Comparison of ENCODE assay signal across 8 mouse cellular contexts in the genomic region with DNA sequence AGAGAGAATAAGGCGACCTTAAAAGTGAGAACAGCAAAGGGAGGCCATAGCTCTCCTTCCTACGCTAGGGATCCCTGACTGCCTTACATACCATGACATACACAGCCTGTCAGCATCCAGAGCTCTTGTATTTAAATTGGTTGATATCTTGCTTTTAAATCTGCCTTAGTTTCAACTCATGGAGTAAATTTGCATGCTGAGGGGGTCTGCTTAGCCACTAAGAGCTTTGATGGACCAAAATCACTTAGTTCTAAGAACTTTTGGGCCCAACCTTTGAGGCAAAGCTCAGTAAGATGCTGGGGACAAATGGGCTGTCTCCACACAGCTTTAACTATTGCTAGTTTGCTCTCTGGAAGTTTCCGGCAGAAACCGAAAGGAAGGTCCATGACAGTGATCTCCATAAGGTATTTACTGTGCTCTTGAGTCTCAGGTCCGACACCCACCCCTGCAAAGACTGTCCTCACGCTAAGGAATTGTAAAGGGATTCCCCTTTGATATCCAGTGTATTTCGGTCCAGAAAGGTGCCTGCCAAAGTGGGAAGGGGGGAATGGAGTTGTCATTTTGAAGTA. TPM values are rescaled to one million over a fixed set of nuclear protein-coding genes. Genes with fewer than 3 reads are reported as not detected.
DNase-seq lines count a peak whose midpoint lies in the region; ATAC-seq lines count a peak whose summit lies in the region.

No protein-coding gene starts in this region.

- H3K27ac ChIP-seq in hindbrain, embryonic 10.5 days: peak overlapping the region; percentile 91
- peak overlapping the region; percentile 72 for H3K27ac ChIP-seq in midbrain, embryonic 12.5 days (replicated peaks)

- H3K4me2 ChIP-seq in midbrain, embryonic 12.5 days (replicated peaks): peak overlapping the region; percentile 57

- DNase-seq in MEL-GATA-1-ER (ENCODE audit: extremely low read depth, low read depth): peak; percentile 85
- peak; percentile 43 for DNase-seq in hindbrain, embryonic 10.5 days (ENCODE audit: low spot score)
- no peak for DNase-seq in adrenal gland, adult 18-20 months (ENCODE audit: low spot score in 2 of 2)
- DNase-seq in ovary, postnatal 36 days (ENCODE audit: low spot score): no peak
- no peak for DNase-seq in layer of hippocampus, adult 8-10 months (ENCODE audit: low spot score in 2 of 2)

- peak overlapping the region; percentile 60 for H3K9ac ChIP-seq in midbrain, embryonic 12.5 days (replicated peaks)

- H3K36me3 ChIP-seq in erythroblast, embryonic 14.5 days (ENCODE audit: control insufficient read depth): peaks cover 12% of the 10 kb centered on the region
- H3K36me3 ChIP-seq in hindbrain, embryonic 10.5 days: no peaks in the 10 kb centered on the region
- no peaks in the 10 kb centered on the region for H3K36me3 ChIP-seq in midbrain, embryonic 12.5 days

- H3K4me3 ChIP-seq in erythroblast, embryonic 14.5 days (replicated peaks): peak overlapping the region; percentile 65
- H3K4me3 ChIP-seq in hindbrain, embryonic 10.5 days: peak overlapping the region; percentile 60
- H3K4me3 ChIP-seq in midbrain, embryonic 12.5 days: peak overlapping the region; percentile 47

- no peaks in the 10 kb centered on the region for H3K27me3 ChIP-seq in erythroblast, embryonic 14.5 days (ENCODE audit: control insufficient read depth)
- no peaks in the 10 kb centered on the region for H3K27me3 ChIP-seq in hindbrain, embryonic 10.5 days (ENCODE audit: insufficient read depth, poor library complexity, severe bottlenecking)
- H3K27me3 ChIP-seq in midbrain, embryonic 12.5 days: no peaks in the 10 kb centered on the region

- peaks cover 52% of the 10 kb centered on the region for H3K4me1 ChIP-seq in erythroblast, embryonic 14.5 days (ENCODE audit: control insufficient read depth)
- peaks cover 24% of the 10 kb centered on the region for H3K4me1 ChIP-seq in hindbrain, embryonic 10.5 days (replicated peaks)
- H3K4me1 ChIP-seq in midbrain, embryonic 12.5 days: peaks cover 19% of the 10 kb centered on the region

- ATAC-seq in erythroblast, adult 5-6 weeks (replicated peaks; ENCODE audit: low FRiP score, poor library complexity, severe bottlenecking): no peak
- no peak for ATAC-seq in midbrain, embryonic 12.5 days (ENCODE audit: low FRiP score, low read depth)

- H3K9me3 ChIP-seq in erythroblast, embryonic 14.5 days (ENCODE audit: control insufficient read depth, low read length): no peaks in the 10 kb centered on the region
- no peaks in the 10 kb centered on the region for H3K9me3 ChIP-seq in hindbrain, embryonic 10.5 days
- H3K9me3 ChIP-seq in midbrain, embryonic 12.5 days: no peaks in the 10 kb centered on the region

- 32% methylated on average over 7 of the region's 7 CpGs for WGBS in hindbrain, embryonic 10.5 days
- WGBS in midbrain, embryonic 12.5 days: 30% methylated on average over 7 of the region's 7 CpGs

RNA-seq across cellular contexts. Expression of a gene that starts 1.5 kb away (rescaled TPM):
- polyA plus RNA-seq in erythroblast, embryonic 14.5 days (2012): 9.1 and 33.9 TPM in 2 replicates
- total RNA-seq in erythroblast, adult 5-6 weeks (2015; ENCODE audit: low replicate concordance): 139 and 198 TPM in 2 replicates
- 86.0 and 97.2 TPM in 2 replicates for total RNA-seq in erythroblast, adult 5-6 weeks (2017; ENCODE audit: low replicate concordance)
- polyA plus RNA-seq in hindbrain, embryonic 10.5 days (2016; fragmentation: Nextera tagmentation; extraction: Ambion mirVana): 7.9 and 8.4 TPM in 2 replicates
- 9.8 and 14.7 TPM in 2 replicates for polyA plus RNA-seq in midbrain, embryonic 12.5 days (2016; fragmentation: Nextera tagmentation; extraction: Ambion mirVana)
- 10 to 100 TPM; 17.4 to 18.8 TPM for total RNA-seq in adrenal gland, adult 18-20 months (2021)
- 1 to 10 TPM; 6.1 to 7.7 (median 6.7) TPM for total RNA-seq in layer of hippocampus, adult 8-10 months (2022)

RNA-seq across cellular contexts. Expression of a gene that starts 2.7 kb away (rescaled TPM):
- 34.2 and 64.0 TPM in 2 replicates for polyA plus RNA-seq in erythroblast, embryonic 14.5 days (2012)
- 65.5 and 89.0 TPM in 2 replicates for total RNA-seq in erythroblast, adult 5-6 weeks (2015; ENCODE audit: low replicate concordance)
- total RNA-seq in erythroblast, adult 5-6 weeks (2017; ENCODE audit: low replicate concordance): 1,562 and 3,181 TPM in 2 replicates
- 44.6 and 55.1 TPM in 2 replicates for polyA plus RNA-seq in hindbrain, embryonic 10.5 days (2016; fragmentation: Nextera tagmentation; extraction: Ambion mirVana)
- 56.2 and 67.7 TPM in 2 replicates for polyA plus RNA-seq in midbrain, embryonic 12.5 days (2016; fragmentation: Nextera tagmentation; extraction: Ambion mirVana)
- 100 to 1,000 TPM; 358 to 442 TPM for total RNA-seq in adrenal gland, adult 18-20 months (2021)
- 100 to 1,000 TPM; 165 to 230 (median 195) TPM for total RNA-seq in layer of hippocampus, adult 8-10 months (2022)

RNA-seq across cellular contexts. Expression of a gene that starts 7.9 kb away (rescaled TPM):
- polyA plus RNA-seq in erythroblast, embryonic 14.5 days (2012): 7.4 and 13.0 TPM in 2 replicates
- not detected in 2 replicates for total RNA-seq in erythroblast, adult 5-6 weeks (2015; ENCODE audit: low replicate concordance)
- 1,803 and 3,861 TPM in 2 replicates for total RNA-seq in erythroblast, adult 5-6 weeks (2017; ENCODE audit: low replicate concordance)
- 11.3 and 13.4 TPM in 2 replicates for polyA plus RNA-seq in hindbrain, embryonic 10.5 days (2016; fragmentation: Nextera tagmentation; extraction: Ambion mirVana)
- polyA plus RNA-seq in midbrain, embryonic 12.5 days (2016; fragmentation: Nextera tagmentation; extraction: Ambion mirVana): 27.1 and 35.0 TPM in 2 replicates
- total RNA-seq in adrenal gland, adult 18-20 months (2021): 1 to 10 TPM; 7.7 to 9.6 TPM
- total RNA-seq in layer of hippocampus, adult 8-10 months (2022): 1 to 10 TPM in 3 of 4 experiments, not detected in 1; 3.4 to 9.9 (median 4.4) TPM

RNA-seq across cellular contexts. Expression of a gene that starts 9.1 kb away (rescaled TPM):
- polyA plus RNA-seq in erythroblast, embryonic 14.5 days (2012): not detected in 2 replicates
- 16.7 and 20.9 TPM in 2 replicates for total RNA-seq in erythroblast, adult 5-6 weeks (2015; ENCODE audit: low replicate concordance)
- 15.1 TPM in 1 of 2 replicates, not detected in the other for total RNA-seq in erythroblast, adult 5-6 weeks (2017; ENCODE audit: low replicate concordance)
- 0.42 and 0.56 TPM in 2 replicates for polyA plus RNA-seq in hindbrain, embryonic 10.5 days (2016; fragmentation: Nextera tagmentation; extraction: Ambion mirVana)
- 1.4 TPM in 1 of 2 replicates, not detected in the other for polyA plus RNA-seq in midbrain, embryonic 12.5 days (2016; fragmentation: Nextera tagmentation; extraction: Ambion mirVana)
- total RNA-seq in adrenal gland, adult 18-20 months (2021): not detected
- total RNA-seq in layer of hippocampus, adult 8-10 months (2022): not detected

RNA-seq across cellular contexts. Expression of a gene that starts 16.5 kb away (rescaled TPM):
- polyA plus RNA-seq in erythroblast, embryonic 14.5 days (2012): 0.13 and 0.14 TPM in 2 replicates
- total RNA-seq in erythroblast, adult 5-6 weeks (2015; ENCODE audit: low replicate concordance): 19.2 and 22.6 TPM in 2 replicates
- 19.5 and 32.7 TPM in 2 replicates for total RNA-seq in erythroblast, adult 5-6 weeks (2017; ENCODE audit: low replicate concordance)
- 6.0 and 8.7 TPM in 2 replicates for polyA plus RNA-seq in hindbrain, embryonic 10.5 days (2016; fragmentation: Nextera tagmentation; extraction: Ambion mirVana)
- 10.9 and 11.4 TPM in 2 replicates for polyA plus RNA-seq in midbrain, embryonic 12.5 days (2016; fragmentation: Nextera tagmentation; extraction: Ambion mirVana)
- 10 to 100 TPM; 17.3 to 19.9 TPM for total RNA-seq in adrenal gland, adult 18-20 months (2021)
- 1 to 10 TPM; 6.3 to 8.1 (median 7.5) TPM for total RNA-seq in layer of hippocampus, adult 8-10 months (2022)

Comparison
In these comparisons a context has a peak if more than half of its experiments do, and no peak if none do; other contexts are left out.
1. DNase-seq: peak in MEL-GATA-1-ER (single experiment) and hindbrain, embryonic 10.5 days (single experiment); none in adrenal gland, adult 18-20 months (0 of 2), ovary, postnatal 36 days (single experiment) and layer of hippocampus, adult 8-10 months (0 of 2).
2. RNA of a gene that starts 1.5 kb away (total RNA-seq): 86.0 to 198 TPM in erythroblast, adult 5-6 weeks; 17.4 to 18.8 TPM in adrenal gland, adult 18-20 months and 6.1 to 7.7 TPM in layer of hippocampus, adult 8-10 months; every median in the first group is over 4 times any median in the second.
3. Peak in every context shown above with its lines, with median percentiles within 50 percentile points of each other: H3K4me3 ChIP-seq.